Mouse (Mus musculus) spleen, adult 10 weeks (tissue): Measurements from ENCODE around the gene Olfr204. TPM values are rescaled to one million over a fixed set of nuclear protein-coding genes. Genes with fewer than 3 reads are reported as not detected.

ENCODE experiments used
- polyA plus RNA-seq: library from polyadenylated mRNA; stranded (reverse); fragments of 350-450 nt; fragmentation: Illumina TruSeq; extraction: RNeasy Lipid Tissue Mini Kit (QIAGEN cat#74804); gene quantifications from one replicate; pipeline ENCODE4 v1.2.3, GENCODE M21; 2015; ENCODE audit warnings: low replicate concordance; ENCODE audit not compliant: insufficient read depth

Olfr204 gene
- not detected for polyA plus RNA-seq

DNA sequence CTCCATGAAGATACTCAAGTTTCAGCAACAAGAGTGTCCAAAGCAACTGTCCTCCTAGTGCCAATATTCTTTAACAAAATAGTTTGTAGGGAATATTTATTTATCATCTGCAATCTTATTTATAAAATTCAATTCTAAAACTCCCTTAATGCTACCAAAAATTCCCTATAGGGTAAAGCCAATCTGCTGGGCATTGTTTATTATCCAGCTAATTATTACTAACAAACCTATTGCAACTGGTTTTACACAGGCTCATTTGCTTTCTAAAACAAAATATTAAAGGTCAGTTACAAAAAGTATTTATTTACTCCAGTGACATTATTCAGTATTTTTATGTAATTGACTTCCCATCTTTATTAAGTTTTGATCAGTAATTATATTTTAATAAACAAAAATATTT is at the start of gene Olfr204:
Gene Olfr204, minus strand, starts transcription at position 101 of the 400 bp plus-strand sequence.

DNA sequence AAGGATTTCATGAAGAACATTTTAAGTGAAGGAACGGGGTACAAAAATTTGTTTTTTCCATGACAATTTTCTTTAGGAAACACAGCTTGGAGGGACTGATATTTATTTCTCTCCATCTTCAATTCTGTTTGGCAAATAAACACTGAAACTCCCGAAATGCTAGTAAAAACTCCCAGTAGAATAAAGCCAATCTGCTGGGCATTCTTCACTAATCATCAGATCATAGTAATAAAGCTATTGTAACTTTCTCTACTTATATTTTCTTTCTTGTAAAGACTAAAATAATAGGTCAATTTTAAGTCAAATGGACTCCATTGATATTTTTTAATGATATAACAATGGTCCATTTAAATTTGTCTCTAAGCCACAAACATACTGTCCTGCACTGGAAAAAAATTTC is 45.8 kb upstream of the Olfr204 start, which contains the start of gene Olfr209:
Gene Olfr209, minus strand, starts transcription at position 101 of the 400 bp plus-strand sequence.

DNA sequence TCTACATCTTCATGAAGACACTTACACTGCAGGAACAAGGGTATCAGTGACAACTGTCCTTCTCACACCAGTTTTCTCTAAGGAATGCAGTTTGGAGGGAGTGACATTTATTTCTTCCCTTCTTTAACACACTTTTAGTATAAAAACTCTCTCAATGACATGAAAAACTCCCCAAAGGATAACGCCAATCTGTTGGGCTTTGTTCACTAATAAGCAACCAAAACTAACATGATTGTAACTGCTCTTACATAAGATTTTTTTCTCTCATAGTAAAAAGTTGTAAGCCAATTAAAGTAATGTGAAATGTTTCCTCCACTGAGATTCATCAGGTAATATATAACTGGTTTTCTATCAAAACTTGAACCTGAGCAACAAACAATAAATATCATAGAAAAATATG is 31.1 kb upstream of the Olfr204 start, which contains the start of gene Olfr206:
Gene Olfr206, minus strand, starts transcription at position 101 of the 400 bp plus-strand sequence.

DNA sequence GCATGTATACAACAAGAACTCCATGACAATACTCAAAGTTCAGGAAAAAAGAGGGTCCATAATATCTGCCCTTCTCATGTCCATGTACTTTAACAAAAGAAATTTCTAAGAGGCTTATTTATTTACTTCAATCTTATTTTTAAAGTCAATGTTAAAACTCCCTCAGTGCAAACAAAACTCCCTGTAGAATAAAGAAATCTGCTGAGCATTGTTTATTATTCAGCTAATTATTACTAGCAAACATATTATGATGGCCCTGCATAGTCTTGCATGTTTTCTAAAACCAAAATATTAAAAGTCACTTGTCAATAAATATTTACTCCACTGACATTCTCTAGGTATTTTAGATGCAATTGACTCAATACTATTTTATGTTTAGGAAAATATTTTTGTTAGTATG is 13.0 kb upstream of the Olfr204 start, which contains the start of gene Olfr205:
Gene Olfr205, minus strand, starts transcription at position 101 of the 400 bp plus-strand sequence.

DNA sequence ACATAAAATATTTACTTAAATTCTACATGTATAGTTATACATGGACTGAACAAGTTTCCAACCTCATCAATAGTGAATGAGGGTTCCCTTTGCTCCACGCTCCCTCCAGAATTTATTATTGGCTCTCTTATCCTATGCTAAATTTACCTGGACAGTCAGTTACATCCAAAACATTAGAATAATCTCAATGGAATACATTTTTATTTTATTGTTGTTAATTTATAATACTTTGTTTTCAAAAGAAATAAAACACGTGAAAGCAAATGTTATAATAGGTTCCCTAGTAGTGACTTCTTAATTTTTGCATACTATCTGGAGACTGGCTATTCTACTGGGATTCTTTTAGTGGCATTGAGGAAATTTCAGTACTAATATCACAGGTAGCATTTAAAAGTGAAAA is 19.5 kb downstream of the Olfr204 start, which contains the start of gene Olfr203:
Gene Olfr203, plus strand, starts transcription at position 301 of the 400 bp plus-strand sequence.

DNA sequence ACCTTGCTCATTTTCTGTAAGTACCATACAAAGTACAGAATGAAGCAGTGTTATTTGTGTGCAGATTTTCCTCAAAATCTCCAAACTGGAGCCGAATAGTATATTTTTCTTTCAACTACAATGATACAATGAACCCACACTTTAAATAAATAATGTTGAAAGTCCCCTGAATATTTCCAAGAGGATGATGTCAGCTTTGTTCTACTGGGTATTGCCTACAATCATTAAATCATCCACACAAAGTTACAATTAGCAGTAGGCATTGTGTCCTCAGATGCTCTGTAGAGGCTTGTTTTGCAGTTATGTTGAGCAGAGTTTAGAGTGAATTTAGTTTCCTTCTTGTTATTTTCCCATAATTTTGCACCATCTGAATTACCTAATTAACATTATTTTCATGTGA is 31.4 kb downstream of the Olfr204 start, which contains the start of gene Olfr202:
Gene Olfr202, minus strand, starts transcription at position 101 of the 400 bp plus-strand sequence.

DNA sequence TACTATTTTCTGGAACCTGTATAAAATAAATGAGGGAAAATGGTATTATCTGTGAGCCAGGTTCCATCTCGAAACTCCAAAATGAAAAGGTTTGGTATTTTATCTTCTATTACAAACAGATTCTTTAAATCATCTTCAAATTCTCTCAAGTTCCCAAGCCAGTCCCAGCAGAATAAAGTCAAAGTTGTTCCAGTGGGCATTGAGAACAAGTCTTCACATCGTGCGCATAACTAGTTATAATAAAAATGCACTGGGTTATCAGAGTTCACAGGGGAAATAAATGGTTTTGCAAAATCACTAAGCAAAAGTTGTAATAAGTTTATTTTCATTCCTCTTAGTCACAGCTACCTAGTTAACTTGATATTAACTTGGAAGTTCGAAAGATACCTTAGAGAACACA is 45.5 kb downstream of the Olfr204 start, which contains the start of gene Olfr201:
Gene Olfr201, minus strand, starts transcription at position 101 of the 400 bp plus-strand sequence.

Other genes with a start within 250 kb of the Olfr204 start
- gene Olfr190, start 240.2 kb downstream of the Olfr204 start, polyA plus RNA-seq: not detected
- not detected for gene Olfr191, start 228.4 kb downstream of the Olfr204 start, polyA plus RNA-seq
- not detected for gene Olfr193, start 206.4 kb downstream of the Olfr204 start, polyA plus RNA-seq
- gene Olfr194, start 197.2 kb downstream of the Olfr204 start, polyA plus RNA-seq: not detected
- not detected for gene Olfr195, start 171.2 kb downstream of the Olfr204 start, polyA plus RNA-seq
- gene Olfr196, start 147.8 kb downstream of the Olfr204 start, polyA plus RNA-seq: not detected
- not detected for gene Olfr198, start 114.7 kb downstream of the Olfr204 start, polyA plus RNA-seq
- not detected for gene Olfr199, start 98.5 kb downstream of the Olfr204 start, polyA plus RNA-seq
- gene Olfr201, start 45.6 kb downstream of the Olfr204 start, polyA plus RNA-seq: not detected
- not detected for gene Olfr202, start 31.5 kb downstream of the Olfr204 start, polyA plus RNA-seq
- gene Olfr203, start 19.4 kb downstream of the Olfr204 start, polyA plus RNA-seq: not detected
- gene Olfr205, start 12.9 kb upstream of the Olfr204 start, polyA plus RNA-seq: not detected
- gene Olfr206, start 31.0 kb upstream of the Olfr204 start, polyA plus RNA-seq: not detected
- not detected for gene Olfr209, start 45.7 kb upstream of the Olfr204 start, polyA plus RNA-seq
- gene Gabrr3, start 89.1 kb upstream of the Olfr204 start, polyA plus RNA-seq: not detected
- gene Riox2, start 153.5 kb upstream of the Olfr204 start, polyA plus RNA-seq: 66.3 TPM